ENCODE assay signal across 22 mouse cellular contexts in the genomic region with DNA sequence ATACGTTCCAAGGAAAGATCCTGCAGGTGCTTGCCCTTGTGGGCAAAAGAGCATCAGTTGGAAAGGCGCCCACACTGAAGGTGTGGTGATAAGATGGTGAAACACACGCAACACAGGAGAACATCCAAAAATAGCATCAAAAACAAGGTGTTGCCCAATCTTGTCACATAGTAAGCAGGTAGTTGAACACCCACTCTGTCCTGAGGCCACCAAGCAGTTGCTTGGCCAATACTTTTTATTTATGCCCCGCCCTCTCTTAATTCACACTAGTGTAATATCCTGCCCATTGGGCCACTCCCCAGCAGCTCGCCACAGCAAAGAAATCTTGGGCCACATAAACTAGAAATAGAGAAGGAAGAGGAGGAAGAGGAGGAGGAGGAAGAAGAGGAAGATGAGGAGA. TPM values are rescaled to one million over a fixed set of nuclear protein-coding genes. Genes with fewer than 3 reads are reported as not detected.
A peak's percentile ranks its signal among the peaks of the same experiment; 100 is the strongest.
DNase-seq lines count a peak whose midpoint lies in the region; ATAC-seq and TF ChIP-seq lines count a peak whose summit lies in the region.
"Had no signal": no experiment of that assay in that cellular context is flagged by ENCODE, and none has a peak within 500 bp of the region (broad histone marks: within the 10 kb centered on the region; RNA-seq: fewer than 3 reads in every experiment).

No protein-coding gene starts in this region.

- DNase-seq in heart, adult 11 months, result peak; percentile 70
- DNase-seq in heart, embryonic 10.5 days (ENCODE audit: low spot score), result no peak
- DNase-seq in liver, postnatal 0 days, result peak; percentile 19
- DNase-seq in gonadal fat pad, adult 2 months (ENCODE audit: low read depth), result peak; percentile 83
- no peak for DNase-seq in embryo, embryonic 10 days (ENCODE audit: low spot score)
- no peak for DNase-seq in cerebellum, adult 18-20 months
- DNase-seq: adrenal gland, adult 2 months; adrenal gland, postnatal 10 days; adrenal gland, postnatal 25 days; cerebellum, adult 11 months; cerebellum, adult 2 months; cerebellum, adult 9-10 months; cerebellum, postnatal 10 days; cerebellum, postnatal 25 days; embryo, embryonic 11 days; forebrain, postnatal 0 days had no signal

- H3K4me3 ChIP-seq in heart, embryonic 10.5 days, result no peak overlapping the region
- no peak overlapping the region for H3K4me3 ChIP-seq in liver, postnatal 0 days (ENCODE audit: low read depth, low read length)
- H3K4me3 ChIP-seq in liver, embryonic 12.5 days, result no peak overlapping the region
- H3K4me3 ChIP-seq: embryonic facial prominence, embryonic 13.5 days; embryonic facial prominence, embryonic 15.5 days; erythroblast, embryonic 14.5 days; forebrain, embryonic 13.5 days; forebrain, embryonic 15.5 days had no signal

- no peak overlapping the region for H3K4me2 ChIP-seq in liver, postnatal 0 days (ENCODE audit: low read depth, low read length)
- no peak overlapping the region for H3K4me2 ChIP-seq in liver, embryonic 12.5 days
- H3K4me2 ChIP-seq: embryonic facial prominence, embryonic 13.5 days; embryonic facial prominence, embryonic 15.5 days; forebrain, embryonic 13.5 days; forebrain, embryonic 15.5 days had no signal

- no peak overlapping the region for H3K9ac ChIP-seq in liver, postnatal 0 days (replicated peaks)
- H3K9ac ChIP-seq in liver, embryonic 12.5 days, result no peak overlapping the region
- H3K9ac ChIP-seq: embryonic facial prominence, embryonic 13.5 days; embryonic facial prominence, embryonic 15.5 days; forebrain, embryonic 13.5 days; forebrain, embryonic 15.5 days; forebrain, postnatal 0 days had no signal

- ATAC-seq in liver, postnatal 0 days, result peak; percentile 91
- no peak for ATAC-seq in liver, embryonic 12.5 days
- ATAC-seq: forebrain, embryonic 13.5 days; forebrain, embryonic 15.5 days; forebrain, postnatal 0 days had no signal

- no peaks in the 10 kb centered on the region for H3K9me3 ChIP-seq in heart, embryonic 10.5 days
- H3K9me3 ChIP-seq in liver, postnatal 0 days (ENCODE audit: low read length), result no peaks in the 10 kb centered on the region
- H3K9me3 ChIP-seq in liver, embryonic 12.5 days (replicated peaks), result no peaks in the 10 kb centered on the region
- H3K9me3 ChIP-seq: embryonic facial prominence, embryonic 13.5 days; embryonic facial prominence, embryonic 15.5 days; forebrain, embryonic 13.5 days; forebrain, embryonic 15.5 days had no signal

- no peak; the same call in 1 of the 2 replicates for TF ChIP-seq EP300 in liver, postnatal 0 days (IDR thresholded peaks at IDR 0.05; ENCODE audit: low read depth)

- H3K4me1 ChIP-seq in heart, embryonic 10.5 days, result peaks cover 9% of the 10 kb centered on the region; the same call in 1 of the 2 replicates
- no peaks in the 10 kb centered on the region for H3K4me1 ChIP-seq in liver, postnatal 0 days (ENCODE audit: insufficient read depth)
- H3K4me1 ChIP-seq in liver, embryonic 12.5 days, result no peaks in the 10 kb centered on the region
- H3K4me1 ChIP-seq: forebrain, embryonic 13.5 days; forebrain, embryonic 15.5 days had no signal

- H3K27me3 ChIP-seq in heart, embryonic 10.5 days (ENCODE audit: insufficient read depth, poor library complexity, severe bottlenecking), result no peaks in the 10 kb centered on the region
- no peaks in the 10 kb centered on the region for H3K27me3 ChIP-seq in liver, postnatal 0 days (ENCODE audit: insufficient read depth, low read length)
- H3K27me3 ChIP-seq in liver, embryonic 12.5 days (replicated peaks), result no peaks in the 10 kb centered on the region
- H3K27me3 ChIP-seq: embryonic facial prominence, embryonic 13.5 days; embryonic facial prominence, embryonic 15.5 days; forebrain, embryonic 13.5 days; forebrain, embryonic 15.5 days had no signal

- no peak for TF ChIP-seq CTCF in liver, postnatal 0 days (IDR thresholded peaks at IDR 0.05; ENCODE audit: low read depth)

- H3K36me3 ChIP-seq in heart, embryonic 10.5 days, result no peaks in the 10 kb centered on the region
- H3K36me3 ChIP-seq in liver, postnatal 0 days (replicated peaks; ENCODE audit: insufficient read depth, low read length), result no peaks in the 10 kb centered on the region
- no peaks in the 10 kb centered on the region for H3K36me3 ChIP-seq in liver, embryonic 12.5 days
- H3K36me3 ChIP-seq: embryonic facial prominence, embryonic 13.5 days; embryonic facial prominence, embryonic 15.5 days; forebrain, embryonic 15.5 days had no signal

- WGBS in heart, embryonic 10.5 days, result 80% methylated on average over 5 of the region's 5 CpGs
- 62% methylated on average over 5 of the region's 5 CpGs for WGBS in liver, postnatal 0 days (ENCODE audit: insufficient replicate concordance)
- WGBS in liver, embryonic 12.5 days (ENCODE audit: insufficient replicate concordance), result 75% methylated on average over 5 of the region's 5 CpGs

- H3K27ac ChIP-seq in heart, embryonic 10.5 days, result no peak overlapping the region
- H3K27ac ChIP-seq in liver, postnatal 0 days (ENCODE audit: low read depth), result no peak overlapping the region
- H3K27ac ChIP-seq in liver, embryonic 12.5 days, result no peak overlapping the region
- H3K27ac ChIP-seq: embryonic facial prominence, embryonic 13.5 days; embryonic facial prominence, embryonic 15.5 days; forebrain, embryonic 13.5 days; forebrain, embryonic 15.5 days had no signal

RNA-seq across cellular contexts. Expression of a gene that starts 22.6 kb away (rescaled TPM):
- polyA plus RNA-seq in heart, embryonic 10.5 days (2016; fragmentation: Nextera tagmentation; extraction: Ambion mirVana), result 11.5 and 11.9 TPM in 2 replicates
- polyA plus RNA-seq in liver, postnatal 0 days (2015; fragmentation: Nextera tagmentation; extraction: Ambion mirVana), result 2.7 TPM in 2 replicates
- 2.0 TPM in 2 replicates for polyA plus RNA-seq in liver, embryonic 12.5 days (2016; fragmentation: Nextera tagmentation; extraction: Ambion mirVana)
- 37.0 and 50.1 TPM in 2 replicates for polyA plus RNA-seq in gonadal fat pad, adult 2 months (2012; rRNA removed)
- polyA plus RNA-seq: erythroblast, embryonic 14.5 days had no signal

Comparison
In these comparisons a context has a peak if more than half of its experiments do, and no peak if none do; other contexts are left out.
1. DNase-seq: peak in heart, adult 11 months (single experiment), liver, postnatal 0 days (single experiment) and gonadal fat pad, adult 2 months (single experiment); none in heart, embryonic 10.5 days (single experiment), embryo, embryonic 10 days (single experiment) and cerebellum, adult 18-20 months (0 of 2).